Mouse (Mus musculus) hindbrain, embryonic 10.5 days (tissue): ENCODE measurements at regions not wholly inside any gene's neighbourhood (a gene's known extent, or its start where the extent isn't known, plus 50 kb on each side); places are given as distances from the start of the nearest gene placed in this dataset.
"Not testable (repeated sequence)": the region's sequence is repeated elsewhere in the genome, so short reads cannot be mapped to it uniquely, and the experiment has no call there.

Source experiments
- DNase-seq: peaks from one replicate; pipeline ENCODE4 v3.0.0-alpha.2; 2017; ENCODE audit warnings: low spot score
- H3K27ac ChIP-seq: fragments of 300-500 bp; sonication (generic); 2 replicates; pipeline ENCODE4 v1.5.1; 2016; ENCODE audit warnings: mild to moderate bottlenecking, moderate library complexity
- H3K27me3 ChIP-seq: fragments of 300-500 bp; sonication (generic); 2 replicates; pipeline ENCODE4 v1.6.1; 2016; ENCODE audit warnings: mild to moderate bottlenecking; ENCODE audit not compliant: poor library complexity, insufficient read depth, severe bottlenecking
- H3K36me3 ChIP-seq: fragments of 300-500 bp; sonication (generic); 2 replicates; pipeline ENCODE4 v1.6.1; 2016; ENCODE audit warnings: mild to moderate bottlenecking, moderate library complexity
- H3K4me1 ChIP-seq: fragments of 300-500 bp; sonication (generic); replicated peaks from 2 replicates; pipeline ENCODE4 v1.6.1; 2016; ENCODE audit warnings: mild to moderate bottlenecking
- H3K4me3 ChIP-seq: fragments of 300-500 bp; sonication (generic); 2 replicates; pipeline ENCODE4 v1.5.1; 2016; ENCODE audit warnings: mild to moderate bottlenecking, moderate library complexity
- H3K9me3 ChIP-seq: fragments of 300-500 bp; sonication (generic); 2 replicates; pipeline ENCODE4 v1.6.1; 2016; ENCODE audit warnings: mild to moderate bottlenecking, moderate library complexity
- WGBS: fragments of 180-500 bp; shearing (Covaris S2); methylation state at CpG from one replicate; pipeline ENCODE4 v1.1.7; 2016; 5-methylcytosine and 5-hydroxymethylcytosine counted together

- no peaks in the 10 kb centered on the region for H3K4me1 ChIP-seq
- H3K27ac ChIP-seq, result no peak overlapping the region
- H3K27me3 ChIP-seq, result no peaks in the 10 kb centered on the region
- no peaks in the 10 kb centered on the region for H3K9me3 ChIP-seq
- H3K36me3 ChIP-seq, result no peaks in the 10 kb centered on the region
- H3K4me3 ChIP-seq, result no peak overlapping the region
- DNase-seq, result no peak
- WGBS, result 90% methylated on average over 1 of the region's 1 CpGs
Observed at GRCm38 (mm10) chr4:55631157-55631556, 98.9 kb upstream of the Klf4 start.

GRCm38 (mm10) chr4:55630215-55630614 lies 97.9 kb upstream of the Klf4 start:
- DNase-seq, H3K36me3 ChIP-seq, H3K4me3 ChIP-seq, H3K4me1 ChIP-seq, H3K27ac ChIP-seq, H3K9me3 ChIP-seq, H3K27me3 ChIP-seq: not testable (repeated sequence)
- 88% methylated on average over 4 of the region's 4 CpGs for WGBS

- Histone ChIP-seq H3K9me3 (no peaks in the 10 kb centered on the region), H3K4me1 (no peaks in the 10 kb centered on the region), H3K36me3 (no peaks in the 10 kb centered on the region), H3K27me3 (no peaks in the 10 kb centered on the region), H3K4me3 (no peak overlapping the region), H3K27ac (no peak overlapping the region)
- WGBS, result 92% methylated on average over 9 of the region's 9 CpGs
- DNase-seq, result no peak
Observed at GRCm38 (mm10) chr4:55624779-55625178, 92.5 kb upstream of the Klf4 start.

GRCm38 (mm10) chr4:55623151-55623760 lies 91.0 kb upstream of the Klf4 start:
- Histone ChIP-seq H3K27me3 (no peaks in the 10 kb centered on the region), H3K9me3 (no peaks in the 10 kb centered on the region), H3K4me1 (no peaks in the 10 kb centered on the region), H3K36me3 (no peaks in the 10 kb centered on the region), H3K4me3 (no peak overlapping the region), H3K27ac (no peak overlapping the region)
- DNase-seq, result no peak
- WGBS, result 78% methylated on average over 4 of the region's 4 CpGs

- H3K9me3 ChIP-seq, result no peaks in the 10 kb centered on the region
- H3K36me3 ChIP-seq, result no peaks in the 10 kb centered on the region
- no peaks in the 10 kb centered on the region for H3K27me3 ChIP-seq
- H3K4me1 ChIP-seq, result no peaks in the 10 kb centered on the region
- 83% methylated on average over 4 of the region's 4 CpGs for WGBS
- H3K4me3 ChIP-seq, result no peak overlapping the region
- DNase-seq, result no peak
- H3K27ac ChIP-seq, result no peak overlapping the region
Observed at GRCm38 (mm10) chr4:55622651-55623050, 90.4 kb upstream of the Klf4 start.

GRCm38 (mm10) chr4:55619891-55620290 lies 87.6 kb upstream of the Klf4 start:
- Histone ChIP-seq H3K9me3 (no peaks in the 10 kb centered on the region), H3K4me1 (no peaks in the 10 kb centered on the region), H3K36me3 (no peaks in the 10 kb centered on the region), H3K27ac (no peak overlapping the region), H3K4me3 (no peak overlapping the region), H3K27me3 (no peaks in the 10 kb centered on the region)
- WGBS, result 88% methylated on average over 3 of the region's 3 CpGs
- no peak for DNase-seq

- Histone ChIP-seq H3K27ac (no peak overlapping the region), H3K4me1 (no peaks in the 10 kb centered on the region), H3K9me3 (no peaks in the 10 kb centered on the region), H3K36me3 (no peaks in the 10 kb centered on the region), H3K27me3 (no peaks in the 10 kb centered on the region), H3K4me3 (no peak overlapping the region)
- DNase-seq, result no peak
- 92% methylated on average over 6 of the region's 6 CpGs for WGBS
Observed at GRCm38 (mm10) chr4:55615808-55616207, 83.5 kb upstream of the Klf4 start.

GRCm38 (mm10) chr4:55613523-55613922 lies 81.3 kb upstream of the Klf4 start:
- H3K27ac ChIP-seq, result no peak overlapping the region
- H3K27me3 ChIP-seq, result no peaks in the 10 kb centered on the region
- no peaks in the 10 kb centered on the region for H3K4me1 ChIP-seq
- no peak overlapping the region for H3K4me3 ChIP-seq
- no peaks in the 10 kb centered on the region for H3K36me3 ChIP-seq
- DNase-seq, result no peak
- WGBS, result 88% methylated on average over 3 of the region's 3 CpGs
- H3K9me3 ChIP-seq, result no peaks in the 10 kb centered on the region

GRCm38 (mm10) chr4:55610998-55611397 lies 78.7 kb upstream of the Klf4 start:
- H3K36me3 ChIP-seq, result no peaks in the 10 kb centered on the region
- WGBS, result 90% methylated on average over 4 of the region's 4 CpGs
- H3K27me3 ChIP-seq, result no peaks in the 10 kb centered on the region
- no peak overlapping the region for H3K4me3 ChIP-seq
- no peak for DNase-seq
- no peak overlapping the region for H3K27ac ChIP-seq
- H3K9me3 ChIP-seq, result no peaks in the 10 kb centered on the region
- no peaks in the 10 kb centered on the region for H3K4me1 ChIP-seq

- Histone ChIP-seq H3K27me3 (no peaks in the 10 kb centered on the region), H3K36me3 (no peaks in the 10 kb centered on the region), H3K4me1 (no peaks in the 10 kb centered on the region), H3K4me3 (no peak overlapping the region), H3K9me3 (no peaks in the 10 kb centered on the region), H3K27ac (no peak overlapping the region)
- no peak for DNase-seq
- 93% methylated on average over 5 of the region's 5 CpGs for WGBS
Observed at GRCm38 (mm10) chr4:55609214-55609613, 76.9 kb upstream of the Klf4 start.

GRCm38 (mm10) chr4:55605541-55605940 lies 73.3 kb upstream of the Klf4 start:
- DNase-seq, result no peak
- H3K27me3 ChIP-seq, result no peaks in the 10 kb centered on the region
- no peaks in the 10 kb centered on the region for H3K4me1 ChIP-seq
- no peaks in the 10 kb centered on the region for H3K36me3 ChIP-seq
- H3K4me3 ChIP-seq, result no peak overlapping the region
- no peaks in the 10 kb centered on the region for H3K9me3 ChIP-seq
- H3K27ac ChIP-seq, result no peak overlapping the region
- 92% methylated on average over 9 of the region's 9 CpGs for WGBS

- Histone ChIP-seq H3K27me3 (no peaks in the 10 kb centered on the region), H3K9me3 (no peaks in the 10 kb centered on the region), H3K4me1 (no peaks in the 10 kb centered on the region), H3K4me3 (no peak overlapping the region), H3K27ac (no peak overlapping the region), H3K36me3 (no peaks in the 10 kb centered on the region)
- 93% methylated on average over 11 of the region's 11 CpGs for WGBS
- no peak for DNase-seq
Observed at GRCm38 (mm10) chr4:55604915-55605314, 72.6 kb upstream of the Klf4 start.

- H3K4me1 ChIP-seq, result no peaks in the 10 kb centered on the region
Observed at GRCm38 (mm10) chr4:55603821-55604435, 71.7 kb upstream of the Klf4 start.

GRCm38 (mm10) chr4:55595203-55595602 lies 62.9 kb upstream of the Klf4 start:
- Histone ChIP-seq H3K9me3 (no peaks in the 10 kb centered on the region), H3K4me1 (peaks cover 12% of the 10 kb centered on the region), H3K36me3 (no peaks in the 10 kb centered on the region), H3K27ac (no peak overlapping the region), H3K27me3 (no peaks in the 10 kb centered on the region), H3K4me3 (no peak overlapping the region)
- DNase-seq, result no peak
- WGBS, result 91% methylated on average over 7 of the region's 7 CpGs

More at GRCm38 (mm10) chr4:55603821-55604435, 71.7 kb upstream of the Klf4 start:
- H3K36me3 ChIP-seq, result no peaks in the 10 kb centered on the region
- H3K4me3 ChIP-seq, result no peak overlapping the region
- H3K27me3 ChIP-seq, result no peaks in the 10 kb centered on the region
- no peak for DNase-seq
- WGBS, result 94% methylated on average over 4 of the region's 4 CpGs
- H3K9me3 ChIP-seq, result no peaks in the 10 kb centered on the region
- no peak overlapping the region for H3K27ac ChIP-seq
